8 mouse cellular contexts compared by ENCODE assay signal in genomic region chr4:59035786-59036350, GRCm38 (mm10). TPM values are rescaled to one million over a fixed set of nuclear protein-coding genes. Genes with fewer than 3 reads are reported as not detected.
DNase-seq lines count a peak whose midpoint lies in the region; ATAC-seq and TF ChIP-seq lines count a peak whose summit lies in the region.

No protein-coding gene starts in this region.

- no peak for TF ChIP-seq CTCF in kidney, adult 2 months (conservative IDR thresholded peaks at IDR 0.05; ENCODE audit: insufficient read depth, insufficient read length, low read depth, low read length)

- 68% methylated on average over 18 of the region's 18 CpGs for WGBS in kidney, adult 2 months
- WGBS in hindbrain, embryonic 15.5 days = 54% methylated on average over 18 of the region's 18 CpGs
- WGBS in midbrain, embryonic 16.5 days = 54% methylated on average over 18 of the region's 18 CpGs

- H3K4me1 ChIP-seq in kidney, adult 2 months (ENCODE audit: control insufficient read depth, insufficient read depth, low read length) = no peaks in the 10 kb centered on the region
- H3K4me1 ChIP-seq in hindbrain, embryonic 15.5 days (replicated peaks) = peaks cover 13% of the 10 kb centered on the region
- peaks cover 9% of the 10 kb centered on the region for H3K4me1 ChIP-seq in midbrain, embryonic 16.5 days (ENCODE audit: control insufficient read depth, insufficient read depth, low read length)

- H3K4me3 ChIP-seq in kidney, adult 2 months (ENCODE audit: insufficient read depth, low read depth, low read length) = peak overlapping the region; percentile 59; the same call in 1 of the 2 replicates
- H3K4me3 ChIP-seq in hindbrain, embryonic 15.5 days = peak overlapping the region; percentile 73
- peak overlapping the region; percentile 85 for H3K4me3 ChIP-seq in midbrain, embryonic 16.5 days (ENCODE audit: low read depth, low read length)

- no peaks in the 10 kb centered on the region for H3K9me3 ChIP-seq in hindbrain, embryonic 15.5 days
- no peaks in the 10 kb centered on the region for H3K9me3 ChIP-seq in midbrain, embryonic 16.5 days (replicated peaks; ENCODE audit: control insufficient read depth, low read length, poor library complexity, severe bottlenecking)

- no peak overlapping the region for H3K27ac ChIP-seq in kidney, adult 2 months (ENCODE audit: insufficient read depth, low read depth, low read length)
- H3K27ac ChIP-seq in hindbrain, embryonic 15.5 days (replicated peaks) = peak overlapping the region; percentile 94
- H3K27ac ChIP-seq in midbrain, embryonic 16.5 days (ENCODE audit: low read length) = peak overlapping the region; percentile 96

- peak; percentile 36 for ATAC-seq in hindbrain, embryonic 15.5 days (ENCODE audit: low FRiP score, low read depth)
- ATAC-seq in midbrain, embryonic 16.5 days = peak; percentile 51

- H3K36me3 ChIP-seq in kidney, adult 2 months (ENCODE audit: control insufficient read depth, insufficient read depth, low read length) = no peaks in the 10 kb centered on the region
- peaks cover 21% of the 10 kb centered on the region for H3K36me3 ChIP-seq in hindbrain, embryonic 15.5 days
- 0 out of 2 replicates have a peak, but pooled peaks cover 3% of the 10 kb centered on the region for H3K36me3 ChIP-seq in midbrain, embryonic 16.5 days (ENCODE audit: control insufficient read depth, insufficient read depth, low read length)

- no peak for DNase-seq in kidney, adult 2 months
- no peak for DNase-seq in kidney, postnatal 36 days
- DNase-seq in A20 (ENCODE audit: low read depth, low spot score) = peak; percentile 69
- peak; percentile 12 for DNase-seq in c-Kit-positive CD71-positive TER-119-positive erythroid progenitor cells, embryonic 14.5 days (ENCODE audit: low spot score)
- no peak for DNase-seq in spleen, postnatal 14 days (ENCODE audit: low spot score in 2 of 2)
- no peak for DNase-seq in urinary bladder, postnatal 4 days (ENCODE audit: low spot score in 2 of 2)

- H3K4me2 ChIP-seq in hindbrain, embryonic 15.5 days = peak overlapping the region; percentile 58
- peak overlapping the region; percentile 66 for H3K4me2 ChIP-seq in midbrain, embryonic 16.5 days (ENCODE audit: low read length)

- H3K9ac ChIP-seq in hindbrain, embryonic 15.5 days = peak overlapping the region; percentile 89
- H3K9ac ChIP-seq in midbrain, embryonic 16.5 days (ENCODE audit: low read depth, low read length) = peak overlapping the region; percentile 96

- TF ChIP-seq POLR2A in kidney, adult 2 months (IDR thresholded peaks at IDR 0.05; ENCODE audit: low read depth, low read length) = no peak

- H3K27me3 ChIP-seq in kidney, adult 2 months (replicated peaks; ENCODE audit: control insufficient read depth, insufficient read depth, low read length) = no peaks in the 10 kb centered on the region
- H3K27me3 ChIP-seq in hindbrain, embryonic 15.5 days = no peaks in the 10 kb centered on the region
- no peaks in the 10 kb centered on the region for H3K27me3 ChIP-seq in midbrain, embryonic 16.5 days (ENCODE audit: control insufficient read depth, insufficient read depth, low read depth, low read length)

RNA-seq across cellular contexts. Expression of gene Gng10, which starts 1.0 kb away (rescaled TPM):
- polyA plus RNA-seq in kidney, adult 2 months (2012; rRNA removed) = 6.4 and 7.1 TPM in 2 replicates
- polyA plus RNA-seq in hindbrain, embryonic 15.5 days (2015; fragmentation: Nextera tagmentation; extraction: Ambion mirVana) = 167 and 182 TPM in 2 replicates
- 219 and 224 TPM in 2 replicates for polyA plus RNA-seq in midbrain, embryonic 16.5 days (2015; fragmentation: Nextera tagmentation; extraction: Ambion mirVana)

RNA-seq across cellular contexts. Expression of gene Gm20503, which starts 32.9 kb away (rescaled TPM):
- polyA plus RNA-seq in kidney, adult 2 months (2012; rRNA removed) = not detected in 2 replicates
- polyA plus RNA-seq in hindbrain, embryonic 15.5 days (2015; fragmentation: Nextera tagmentation; extraction: Ambion mirVana) = 8.9 and 12.8 TPM in 2 replicates
- 6.4 and 7.6 TPM in 2 replicates for polyA plus RNA-seq in midbrain, embryonic 16.5 days (2015; fragmentation: Nextera tagmentation; extraction: Ambion mirVana)

RNA-seq across cellular contexts. Expression of gene Dnajc25, which starts 41.0 kb away (rescaled TPM):
- 2.7 and 3.1 TPM in 2 replicates for polyA plus RNA-seq in kidney, adult 2 months (2012; rRNA removed)
- polyA plus RNA-seq in hindbrain, embryonic 15.5 days (2015; fragmentation: Nextera tagmentation; extraction: Ambion mirVana) = 7.6 and 8.4 TPM in 2 replicates
- 5.2 and 5.5 TPM in 2 replicates for polyA plus RNA-seq in midbrain, embryonic 16.5 days (2015; fragmentation: Nextera tagmentation; extraction: Ambion mirVana)

RNA-seq across cellular contexts. Expression of gene Ptgr1, which starts 48.9 kb away (rescaled TPM):
- polyA plus RNA-seq in kidney, adult 2 months (2012; rRNA removed) = 2.8 and 3.5 TPM in 2 replicates
- 5.2 and 5.7 TPM in 2 replicates for polyA plus RNA-seq in hindbrain, embryonic 15.5 days (2015; fragmentation: Nextera tagmentation; extraction: Ambion mirVana)
- 3.7 and 3.9 TPM in 2 replicates for polyA plus RNA-seq in midbrain, embryonic 16.5 days (2015; fragmentation: Nextera tagmentation; extraction: Ambion mirVana)

Comparison
In these comparisons a context has a peak if more than half of its experiments do, and no peak if none do; other contexts are left out.
1. DNase-seq: peak in A20 (single experiment) and c-Kit-positive CD71-positive TER-119-positive erythroid progenitor cells, embryonic 14.5 days (single experiment); none in kidney, adult 2 months (single experiment), kidney, postnatal 36 days (0 of 2), spleen, postnatal 14 days (0 of 2) and urinary bladder, postnatal 4 days (0 of 2).
2. RNA of gene Gng10, which starts 1.0 kb away (polyA plus RNA-seq): 219 to 224 TPM in midbrain, embryonic 16.5 days and 167 to 182 TPM in hindbrain, embryonic 15.5 days; 6.4 to 7.1 TPM in kidney, adult 2 months; every median in the first group is over 10 times any median in the second.
3. Peak in every context shown above with its lines, with median percentiles within 50 percentile points of each other: H3K4me3 ChIP-seq.